Mouse (Mus musculus) neural tube, embryonic 15.5 days (tissue): ENCODE measurements at regions not wholly inside any gene's neighbourhood (a gene's known extent, or its start where the extent isn't known, plus 50 kb on each side); places are given as distances from the start of the nearest gene placed in this dataset.

ENCODE experiments used
- ATAC-seq: fragments of 200-750 bp; cut with Nextera tagmentation; 2 replicates; pipeline ENCODE4 v1.8.0; 2017; ENCODE audit warnings: mild to moderate bottlenecking, moderate TSS enrichment, moderate library complexity; ENCODE audit not compliant: low FRiP score
- H3K27ac ChIP-seq: fragments of 300-500 bp; sonication (generic); replicated peaks from 2 replicates; pipeline ENCODE4 v1.5.1; 2015; ENCODE audit warnings: mild to moderate bottlenecking, inconsistent platforms
- H3K27me3 ChIP-seq: fragments of 300-500 bp; sonication (generic); replicated peaks from 2 replicates; pipeline ENCODE4 v1.6.1; 2015; ENCODE audit warnings: inconsistent platforms
- H3K36me3 ChIP-seq: fragments of 300-500 bp; sonication (generic); 2 replicates; pipeline ENCODE4 v1.6.1; 2015; ENCODE audit warnings: inconsistent platforms
- H3K4me1 ChIP-seq: fragments of 300-500 bp; sonication (generic); 2 replicates; pipeline ENCODE4 v1.6.1; 2015; ENCODE audit warnings: inconsistent platforms
- H3K4me2 ChIP-seq: fragments of 300-500 bp; sonication (generic); 2 replicates; pipeline ENCODE4 v1.6.1; 2015; ENCODE audit warnings: inconsistent platforms, mild to moderate bottlenecking, moderate library complexity
- H3K4me3 ChIP-seq: fragments of 300-500 bp; sonication (generic); replicated peaks from 2 replicates; pipeline ENCODE4 v1.5.1; 2015; ENCODE audit warnings: mild to moderate bottlenecking, inconsistent platforms
- H3K9ac ChIP-seq: fragments of 300-500 bp; sonication (generic); replicated peaks from 2 replicates; pipeline ENCODE4 v1.6.1; 2015; ENCODE audit warnings: mild to moderate bottlenecking, inconsistent platforms
- H3K9me3 ChIP-seq: fragments of 300-500 bp; sonication (generic); replicated peaks from 2 replicates; pipeline ENCODE4 v1.6.1; 2016; ENCODE audit warnings: inconsistent platforms
- WGBS: fragments of 180-500 bp; shearing (Covaris S2); methylation state at CpG from one replicate; pipeline ENCODE4 v1.1.7; 2015; ENCODE audit warnings: mixed read lengths; 5-methylcytosine and 5-hydroxymethylcytosine counted together

- H3K4me3 ChIP-seq, result no peak overlapping the region
Measured at GRCm38 (mm10) chr6:84329106-84329505, 264.6 kb downstream of the Cyp26b1 start.

GRCm38 (mm10) chr6:84328030-84328390, 265.7 kb downstream of the Cyp26b1 start:
- Histone ChIP-seq H3K27me3 (no peaks in the 10 kb centered on the region), H3K36me3 (no peaks in the 10 kb centered on the region), H3K9me3 (no peaks in the 10 kb centered on the region), H3K4me2 (no peak overlapping the region), H3K4me3 (no peak overlapping the region), H3K4me1 (no peaks in the 10 kb centered on the region), H3K27ac (no peak overlapping the region), H3K9ac (no peak overlapping the region)
- ATAC-seq, result no peak
- 54% methylated on average over 3 of the region's 3 CpGs for WGBS

More at GRCm38 (mm10) chr6:84329106-84329505, 264.6 kb downstream of the Cyp26b1 start:
- H3K36me3 ChIP-seq, result no peaks in the 10 kb centered on the region
- ATAC-seq, result no peak
- no peaks in the 10 kb centered on the region for H3K9me3 ChIP-seq
- 73% methylated on average over 7 of the region's 7 CpGs for WGBS
- no peak overlapping the region for H3K9ac ChIP-seq
- H3K4me1 ChIP-seq, result no peaks in the 10 kb centered on the region
- H3K27ac ChIP-seq, result no peak overlapping the region
- no peak overlapping the region for H3K4me2 ChIP-seq
- H3K27me3 ChIP-seq, result no peaks in the 10 kb centered on the region

- Histone ChIP-seq H3K4me2 (no peak overlapping the region), H3K27ac (no peak overlapping the region), H3K4me3 (no peak overlapping the region), H3K9me3 (no peaks in the 10 kb centered on the region), H3K4me1 (no peaks in the 10 kb centered on the region), H3K9ac (no peak overlapping the region), H3K36me3 (no peaks in the 10 kb centered on the region), H3K27me3 (0 out of 2 replicates have a peak, but pooled peaks cover under 1% of the 10 kb centered on the region)
- WGBS, result 78% methylated on average over 5 of the region's 5 CpGs
- ATAC-seq, result no peak
Measured at GRCm38 (mm10) chr6:84327306-84328029, 266.2 kb downstream of the Cyp26b1 start.

DNA sequence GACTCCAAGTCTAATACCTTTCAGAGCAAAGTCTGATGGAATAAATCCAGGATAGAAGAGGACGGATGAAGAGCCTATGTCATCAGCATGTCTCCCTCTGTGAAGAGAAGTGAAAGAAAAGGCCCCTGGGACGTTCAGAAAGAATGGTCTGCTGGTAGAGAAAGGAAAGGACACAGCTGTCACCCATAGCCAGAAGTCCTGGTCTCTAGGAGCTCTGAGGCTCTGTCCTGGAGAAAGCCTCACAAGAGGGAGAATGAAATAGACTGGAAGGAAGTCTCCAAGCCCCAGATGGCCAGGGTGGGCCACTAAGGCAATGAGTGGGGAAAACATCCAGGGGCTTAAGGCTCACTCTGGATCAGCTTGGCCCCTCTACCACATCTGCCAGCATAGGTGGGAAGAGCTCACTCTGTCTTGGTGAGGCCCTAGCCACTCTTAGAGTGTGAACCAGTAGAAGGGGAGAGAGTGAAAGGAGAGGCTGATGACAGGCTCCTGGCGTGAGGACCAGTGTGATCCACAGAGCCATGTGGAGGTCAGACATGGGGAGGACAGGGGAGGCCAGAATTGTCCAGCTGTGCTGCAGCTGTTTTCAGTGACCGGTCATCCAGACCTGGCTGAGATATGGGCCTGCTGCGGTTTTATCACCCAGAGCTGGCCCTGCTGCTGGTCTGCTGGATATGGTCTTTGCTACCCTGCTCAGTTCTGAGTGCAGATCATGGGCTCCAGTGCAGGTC, 268.2 kb downstream of the Cyp26b1 start:
- Histone ChIP-seq H3K9me3 (no peaks in the 10 kb centered on the region), H3K36me3 (no peaks in the 10 kb centered on the region), H3K27me3 (peaks cover 10% of the 10 kb centered on the region; the same call in 1 of the 2 replicates), H3K4me1 (no peaks in the 10 kb centered on the region), H3K4me3 (no peak overlapping the region), H3K27ac (no peak overlapping the region), H3K4me2 (no peak overlapping the region), H3K9ac (no peak overlapping the region)
- WGBS, result 80% methylated on average over 5 of the region's 5 CpGs
- ATAC-seq, result no peak

DNA sequence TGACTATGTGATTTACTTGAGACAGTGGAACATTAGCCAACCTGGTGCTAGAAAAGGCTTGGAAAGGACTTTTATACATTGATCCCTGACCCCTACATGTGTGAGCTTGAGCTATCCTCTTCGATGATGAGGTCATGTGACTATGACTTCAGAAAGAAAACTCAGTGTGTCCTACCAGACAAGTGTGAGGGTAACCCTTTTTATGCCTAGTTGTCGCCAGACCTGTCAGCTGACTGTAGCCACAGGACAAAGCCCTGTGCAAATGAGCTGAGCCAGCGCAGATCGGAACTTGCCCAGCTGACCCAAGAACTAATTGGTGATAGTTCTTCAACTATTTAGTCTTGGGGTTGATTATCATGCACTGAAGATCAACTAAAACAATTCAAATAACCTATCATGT, 269.5 kb downstream of the Cyp26b1 start:
- no peaks in the 10 kb centered on the region; the same call in 1 of the 2 replicates for H3K4me1 ChIP-seq

GRCm38 (mm10) chr6:84322528-84322927, 271.2 kb downstream of the Cyp26b1 start:
- Histone ChIP-seq H3K36me3 (no peaks in the 10 kb centered on the region), H3K27me3 (peaks cover 10% of the 10 kb centered on the region; the same call in 1 of the 2 replicates), H3K4me1 (peaks cover 6% of the 10 kb centered on the region), H3K27ac (no peak overlapping the region), H3K4me2 (no peak overlapping the region), H3K9ac (no peak overlapping the region), H3K9me3 (no peaks in the 10 kb centered on the region), H3K4me3 (no peak overlapping the region)
- ATAC-seq, result no peak
- 89% methylated on average over 4 of the region's 4 CpGs for WGBS

More for the DNA sequence above, 269.5 kb downstream of the Cyp26b1 start:
- H3K4me2 ChIP-seq, result no peak overlapping the region
- H3K27ac ChIP-seq, result no peak overlapping the region
- H3K9ac ChIP-seq, result no peak overlapping the region
- no peak overlapping the region for H3K4me3 ChIP-seq
- ATAC-seq, result no peak
- no peaks in the 10 kb centered on the region for H3K36me3 ChIP-seq
- H3K27me3 ChIP-seq, result peaks cover 10% of the 10 kb centered on the region; the same call in 1 of the 2 replicates
- H3K9me3 ChIP-seq, result no peaks in the 10 kb centered on the region
- 92% methylated on average over 4 of the region's 4 CpGs for WGBS

- Histone ChIP-seq H3K9me3 (no peaks in the 10 kb centered on the region), H3K4me1 (peaks cover 6% of the 10 kb centered on the region), H3K36me3 (no peaks in the 10 kb centered on the region), H3K27me3 (peaks cover 10% of the 10 kb centered on the region; the same call in 1 of the 2 replicates), H3K9ac (no peak overlapping the region), H3K4me3 (no peak overlapping the region), H3K27ac (no peak overlapping the region), H3K4me2 (no peak overlapping the region)
- 67% methylated on average over 1 of the region's 1 CpGs for WGBS
- no peak for ATAC-seq
Measured at GRCm38 (mm10) chr6:84320586-84320985, 273.1 kb downstream of the Cyp26b1 start.

DNA sequence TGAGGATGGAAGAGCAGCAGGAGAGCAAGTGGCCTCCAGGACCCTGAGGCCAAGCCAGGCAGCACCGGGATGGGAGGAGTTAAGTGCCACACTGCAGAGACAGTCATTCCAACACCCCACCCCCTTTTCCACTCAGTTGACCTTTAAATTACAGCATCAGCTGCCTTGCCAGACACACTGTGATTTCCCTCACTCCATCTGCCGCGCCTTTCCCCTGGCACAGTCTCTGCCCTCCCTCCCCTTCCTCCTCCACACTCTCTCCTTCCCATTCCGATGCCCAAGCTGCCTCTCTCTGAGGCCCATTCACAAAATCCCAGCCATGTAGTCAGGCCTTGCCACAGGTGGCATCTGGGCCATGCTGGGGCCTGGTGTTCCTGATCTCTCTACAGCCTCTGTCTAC, 274.9 kb downstream of the Cyp26b1 start:
- WGBS, result 8% methylated on average over 4 of the region's 4 CpGs
- Histone ChIP-seq H3K9ac (no peak overlapping the region), H3K4me3 (no peak overlapping the region), H3K27me3 (peaks cover 15% of the 10 kb centered on the region; the same call in 1 of the 2 replicates), H3K9me3 (no peaks in the 10 kb centered on the region), H3K36me3 (no peaks in the 10 kb centered on the region), H3K27ac (no peak overlapping the region), H3K4me1 (peaks cover 6% of the 10 kb centered on the region), H3K4me2 (no peak overlapping the region)
- no peak; the same call in 1 of the 2 replicates for ATAC-seq

GRCm38 (mm10) chr6:84317026-84317425, 276.7 kb downstream of the Cyp26b1 start:
- Histone ChIP-seq H3K27ac (no peak overlapping the region), H3K27me3 (peaks cover 13% of the 10 kb centered on the region; the same call in 1 of the 2 replicates), H3K36me3 (no peaks in the 10 kb centered on the region), H3K4me3 (no peak overlapping the region), H3K4me1 (peaks cover 6% of the 10 kb centered on the region), H3K4me2 (no peak overlapping the region), H3K9me3 (no peaks in the 10 kb centered on the region), H3K9ac (no peak overlapping the region)
- ATAC-seq, result no peak
- 92% methylated on average over 1 of the region's 1 CpGs for WGBS

DNA sequence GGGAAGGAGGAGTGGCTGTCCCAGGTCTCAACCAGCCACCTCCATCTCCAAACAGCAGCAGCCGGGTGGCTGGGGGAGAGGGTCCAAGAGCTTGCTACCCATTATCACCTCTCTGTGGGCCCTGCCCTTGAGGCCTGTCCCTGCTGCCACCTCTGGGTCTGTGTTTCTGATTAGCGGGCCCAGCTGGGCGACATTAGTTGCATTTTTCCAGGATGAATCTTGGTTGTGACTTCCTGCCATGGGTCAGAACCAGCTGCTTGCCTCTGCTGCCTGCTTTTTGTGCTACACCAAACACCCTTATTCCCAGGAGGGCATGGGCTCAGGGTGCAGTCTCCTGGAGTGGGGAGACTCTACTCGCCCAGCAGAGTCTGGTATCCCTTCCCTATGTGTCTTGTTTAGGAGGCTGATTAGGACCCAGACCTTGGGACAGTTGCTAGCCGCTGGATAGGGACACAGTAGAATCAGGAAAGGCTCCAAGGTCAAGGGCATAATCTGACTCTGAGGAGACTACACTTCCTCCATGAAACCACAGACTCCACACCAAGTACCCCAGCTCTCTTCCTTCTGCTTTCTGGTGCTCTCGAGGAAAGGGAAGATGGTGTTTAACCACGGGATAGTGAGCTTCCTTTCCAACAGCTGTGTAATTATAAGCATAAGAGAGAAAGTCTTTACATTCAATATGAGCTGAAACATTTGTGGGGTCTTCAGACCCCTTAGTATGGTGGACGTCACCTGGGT, 278.4 kb downstream of the Cyp26b1 start:
- WGBS, result 83% methylated on average over 8 of the region's 8 CpGs
- Histone ChIP-seq H3K9ac (no peak overlapping the region), H3K4me1 (peaks cover 9% of the 10 kb centered on the region), H3K9me3 (no peaks in the 10 kb centered on the region), H3K4me3 (no peak overlapping the region), H3K36me3 (no peaks in the 10 kb centered on the region), H3K27ac (no peak overlapping the region), H3K27me3 (peaks cover 14% of the 10 kb centered on the region; the same call in 1 of the 2 replicates), H3K4me2 (no peak overlapping the region)
- ATAC-seq, result no peak

DNA sequence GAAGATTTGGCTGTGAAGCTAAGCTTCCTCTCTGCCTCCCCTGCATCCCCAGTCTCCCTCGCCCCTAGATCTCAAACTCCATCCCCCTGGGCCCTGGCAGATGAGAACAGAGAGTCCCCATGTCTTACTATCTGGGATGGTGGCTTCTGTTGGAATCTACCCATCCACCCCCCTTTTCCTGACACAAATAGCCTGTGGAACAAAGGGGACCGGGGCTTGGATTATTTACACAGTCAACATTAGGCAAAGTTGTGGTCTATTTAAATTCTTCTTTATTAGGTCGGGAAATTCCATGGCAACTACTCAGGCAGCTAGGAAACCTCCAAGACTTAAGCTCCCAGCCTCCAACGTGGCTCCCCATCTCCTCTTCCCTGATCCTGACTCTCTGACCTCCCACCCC, 279.9 kb downstream of the Cyp26b1 start:
- Histone ChIP-seq H3K9me3 (no peaks in the 10 kb centered on the region), H3K27ac (no peak overlapping the region), H3K4me2 (no peak overlapping the region), H3K36me3 (no peaks in the 10 kb centered on the region), H3K4me3 (no peak overlapping the region), H3K27me3 (peaks cover 14% of the 10 kb centered on the region; the same call in 1 of the 2 replicates), H3K4me1 (peaks cover 6% of the 10 kb centered on the region), H3K9ac (no peak overlapping the region)
- ATAC-seq, result no peak
- 10% methylated on average over 4 of the region's 4 CpGs for WGBS
